Mouse (Mus musculus): Measurements from ENCODE around the gene Tbk1.

Tbk1 gene

DNA sequence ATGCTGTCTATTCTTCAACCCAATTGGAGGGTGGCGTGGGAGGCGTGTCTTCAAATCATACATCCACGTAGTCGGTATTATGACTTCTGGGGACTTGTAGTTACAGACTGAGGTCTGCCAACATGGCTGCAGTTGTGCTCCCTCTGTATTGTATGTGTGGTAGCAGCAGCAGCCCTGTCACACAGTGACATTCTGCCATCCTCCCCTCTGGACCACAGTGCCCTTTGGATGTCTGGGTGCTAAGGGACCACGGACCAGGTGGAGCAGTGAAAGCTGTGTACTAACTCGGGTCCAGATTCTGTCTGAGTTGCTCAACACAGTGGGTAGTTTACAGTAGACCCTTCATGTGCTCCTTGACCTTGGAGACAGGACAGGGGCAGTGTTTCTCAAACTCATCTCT lies 43.0 kb downstream of the Tbk1 start:
- DNase-seq (ENCODE audit: extremely low spot score, low spot score): no peak

DNA sequence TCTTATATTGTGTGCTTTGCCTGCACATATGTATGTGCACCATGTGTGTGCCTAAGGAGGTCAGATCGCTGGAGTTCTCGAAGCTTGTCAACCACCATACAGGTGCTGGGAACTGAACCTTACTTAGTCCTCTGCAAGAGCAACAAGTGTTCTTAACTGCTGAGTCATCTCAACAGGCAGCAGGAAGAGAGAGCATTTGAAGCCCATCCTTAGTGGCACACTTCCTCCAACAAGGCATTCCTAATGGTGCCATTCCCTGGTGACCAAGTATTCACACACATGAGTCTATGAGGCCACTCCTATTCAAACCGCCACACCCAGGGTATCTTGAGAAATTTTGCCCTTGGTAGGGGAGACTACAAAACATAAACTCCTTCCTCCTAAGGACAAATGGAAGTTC lies 44.4 kb downstream of the Tbk1 start:
- DNase-seq (ENCODE audit: extremely low spot score, low spot score): no peak

DNA sequence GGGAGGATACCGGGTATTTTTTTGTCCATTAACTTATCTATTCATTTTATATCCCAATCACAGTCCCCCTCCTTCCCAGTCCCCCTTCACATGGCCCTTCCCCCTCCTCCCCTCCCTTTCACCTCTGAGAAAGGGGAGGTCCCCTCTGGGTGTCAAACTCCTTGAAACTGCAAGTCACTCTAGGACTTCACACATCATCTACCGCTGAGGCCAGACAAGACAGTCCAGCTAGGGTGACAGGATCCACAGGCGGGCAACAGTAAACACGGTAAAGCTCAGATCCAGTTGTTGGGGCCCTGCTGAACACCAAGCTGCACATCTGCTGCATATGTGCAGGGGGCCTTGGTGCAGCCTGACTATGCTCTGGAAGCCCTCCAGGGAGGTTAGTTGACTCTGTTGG lies 51.6 kb downstream of the Tbk1 start:
- no peak for DNase-seq (ENCODE audit: extremely low spot score, low spot score)

DNA sequence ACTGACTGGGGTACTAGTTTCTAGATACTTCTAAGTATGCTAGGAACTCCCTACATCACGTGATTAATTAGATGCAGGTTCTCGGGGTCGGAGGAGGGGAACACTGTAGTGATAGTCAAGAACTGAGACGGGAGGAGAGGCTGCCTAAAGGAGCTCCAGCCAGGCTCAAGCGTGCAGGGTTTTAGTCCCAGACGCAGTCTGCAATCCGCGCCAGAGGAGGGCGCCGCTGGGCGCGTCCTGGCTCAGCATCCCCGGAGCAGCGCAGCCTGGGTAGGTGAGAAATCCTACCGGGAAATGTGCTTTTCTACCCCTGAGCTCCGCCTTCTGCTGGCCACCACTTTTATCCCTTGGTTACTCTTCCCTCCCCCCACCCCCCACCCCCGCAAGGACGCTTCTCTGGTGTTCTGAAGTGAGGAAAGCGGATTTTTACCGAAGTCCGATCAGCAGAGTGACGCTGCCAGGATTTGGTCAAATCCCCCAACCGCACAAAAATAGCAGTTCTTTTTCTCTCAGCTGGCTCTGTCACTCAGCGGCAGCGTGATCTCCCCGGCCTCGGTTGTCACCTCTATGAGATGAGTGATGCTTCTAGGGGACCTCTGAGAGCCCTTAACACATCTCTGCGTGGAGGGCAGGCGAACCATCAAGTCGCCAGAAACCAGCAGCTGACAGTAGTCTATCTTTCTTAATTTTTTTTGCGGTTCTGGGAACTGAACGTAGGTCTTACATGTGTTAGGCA lies 53.3 kb downstream of the Tbk1 start:
- DNase-seq (ENCODE audit: extremely low spot score, low spot score): peak; percentile 67

DNA sequence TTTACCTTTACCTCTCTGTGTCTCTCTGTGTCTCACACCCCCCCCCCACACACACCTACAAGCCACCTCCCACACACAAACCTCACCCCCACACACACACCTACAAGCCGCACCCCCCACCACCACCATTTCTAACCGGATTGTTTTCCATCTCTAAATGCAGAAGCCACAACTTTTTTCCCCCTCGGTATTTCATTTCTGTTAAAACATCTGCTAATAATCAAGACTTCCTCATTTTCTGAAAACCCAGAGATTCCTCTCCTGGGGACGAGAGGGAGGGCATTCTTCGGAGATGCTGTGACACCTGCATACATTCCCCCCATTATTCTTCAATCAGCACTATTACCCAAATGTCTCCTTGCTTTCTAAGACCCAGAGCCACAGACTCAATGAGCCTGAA lies 55.0 kb downstream of the Tbk1 start:
- no peak for DNase-seq (ENCODE audit: extremely low spot score, low spot score)

DNA sequence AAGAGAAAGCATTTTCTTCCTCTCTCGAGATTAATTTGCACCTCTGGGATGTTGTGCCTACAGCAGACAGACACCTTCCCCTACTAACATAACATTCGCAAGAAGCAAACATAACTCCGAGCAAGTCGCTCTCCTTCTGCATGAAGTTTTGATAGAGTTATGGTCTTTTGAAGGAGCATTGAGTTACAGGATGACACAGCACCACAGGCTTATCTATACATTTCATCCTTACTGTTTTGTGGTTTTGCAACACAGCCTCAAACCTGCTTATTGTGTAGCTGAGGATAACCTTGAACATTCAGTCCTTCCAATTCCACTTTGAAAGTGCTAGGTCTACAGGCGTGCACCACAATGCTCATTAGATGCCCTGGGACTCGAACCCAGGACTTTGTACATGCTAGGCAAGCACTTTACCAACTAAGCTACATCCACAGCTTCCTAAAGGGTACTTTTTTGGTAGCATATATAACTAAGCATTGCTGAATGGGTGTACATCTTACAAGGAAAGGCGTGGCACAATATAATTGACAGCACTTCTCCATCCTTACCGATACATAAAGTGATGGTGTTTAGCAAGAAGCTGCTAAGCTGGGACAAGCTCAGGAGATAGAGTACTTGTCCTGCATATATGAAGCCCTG lies 56.1 kb downstream of the Tbk1 start:
- no peak for DNase-seq (ENCODE audit: extremely low spot score, low spot score)

DNA sequence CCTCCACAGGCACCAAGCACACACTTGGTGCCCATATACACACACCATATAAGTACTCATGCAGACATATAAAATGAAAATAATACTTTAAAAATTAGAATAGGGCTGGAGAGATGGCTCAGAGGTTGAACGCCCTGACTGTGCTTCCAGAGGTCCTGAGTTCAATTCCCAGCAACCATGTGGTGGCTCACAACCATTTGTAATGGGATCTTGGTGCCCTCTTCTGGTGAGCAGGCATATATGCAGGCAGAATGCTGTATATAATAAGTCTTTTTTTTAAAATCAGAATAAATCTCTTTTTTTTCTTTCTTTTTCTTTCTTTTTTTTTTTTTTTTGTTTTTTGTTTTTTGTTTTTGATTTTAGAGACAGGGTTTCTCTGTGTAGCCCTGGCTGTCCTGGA lies 57.3 kb downstream of the Tbk1 start:
- DNase-seq (ENCODE audit: extremely low spot score, low spot score): no peak

DNA sequence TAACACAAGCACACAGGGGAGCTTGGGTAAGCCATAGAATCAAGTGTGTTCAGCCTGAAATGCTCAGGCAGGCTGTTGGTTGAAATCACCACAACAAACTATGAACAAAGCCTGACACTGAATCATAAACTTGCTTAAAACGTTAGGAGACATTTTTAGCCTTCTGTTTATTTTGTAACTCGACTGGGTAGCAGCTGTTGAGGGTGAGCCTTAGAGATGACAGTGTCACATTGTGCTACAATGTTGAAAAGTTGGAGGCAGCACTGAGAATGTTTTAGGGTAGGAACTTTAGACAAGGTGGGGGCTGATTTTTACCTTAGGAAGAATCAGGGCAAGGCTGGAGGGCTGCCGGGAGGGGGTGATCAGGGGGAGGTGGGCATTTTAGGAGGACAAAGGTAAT lies 58.1 kb downstream of the Tbk1 start:
- DNase-seq (ENCODE audit: extremely low spot score, low spot score): no peak

DNA sequence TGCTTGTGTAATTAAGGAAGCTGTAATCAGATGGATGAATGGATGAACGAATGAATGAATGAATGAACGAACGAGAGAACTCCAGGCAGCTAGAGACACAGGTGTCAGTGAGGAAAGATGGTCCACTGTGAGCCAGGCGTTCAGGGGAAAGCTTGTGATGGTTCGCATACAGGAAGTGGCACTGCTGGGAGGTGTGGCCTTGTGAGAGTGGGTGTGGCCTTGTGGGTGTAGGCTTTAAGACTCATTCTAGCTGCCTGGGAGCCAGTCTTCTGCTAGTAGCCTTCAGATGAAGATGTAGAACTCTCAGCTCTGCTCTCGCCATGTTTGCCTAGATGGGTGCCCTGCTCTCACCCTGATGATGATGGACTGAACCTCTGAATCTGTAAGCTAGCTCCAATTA lies 59.5 kb downstream of the Tbk1 start:
- DNase-seq (ENCODE audit: extremely low spot score, low spot score): no peak

DNA sequence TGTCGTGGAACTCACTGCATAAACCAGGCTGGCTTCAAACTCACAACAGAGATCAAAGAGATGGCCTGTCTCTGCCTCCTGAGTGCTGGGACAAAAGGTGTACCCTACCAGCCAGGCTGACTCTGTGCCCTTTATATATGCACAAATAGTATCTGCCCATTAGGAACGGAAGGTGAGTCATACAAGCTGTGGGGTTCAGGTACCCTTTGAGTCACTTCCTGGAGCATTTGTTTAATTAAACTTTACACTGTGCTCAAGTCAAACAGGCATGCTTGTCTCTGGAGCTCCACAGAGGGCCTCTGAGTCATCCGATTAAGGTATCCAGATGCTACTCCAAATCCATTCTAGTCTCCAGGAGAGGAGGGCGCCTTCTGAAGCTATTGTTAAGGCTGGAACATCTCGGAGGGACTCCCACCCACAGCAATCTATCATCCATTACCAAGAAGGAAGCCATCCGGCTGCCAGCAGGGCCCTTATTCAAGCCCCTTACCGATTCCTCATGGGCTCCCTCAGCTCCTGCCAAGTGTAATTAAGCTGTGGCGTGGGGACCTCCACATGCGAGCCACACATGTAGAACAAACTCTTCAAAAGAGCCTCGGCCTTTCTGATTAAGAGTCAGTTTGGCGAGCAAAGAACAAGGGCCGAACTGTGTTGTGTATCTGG lies 65.5 kb downstream of the Tbk1 start:
- DNase-seq (ENCODE audit: extremely low spot score, low spot score): no peak

DNA sequence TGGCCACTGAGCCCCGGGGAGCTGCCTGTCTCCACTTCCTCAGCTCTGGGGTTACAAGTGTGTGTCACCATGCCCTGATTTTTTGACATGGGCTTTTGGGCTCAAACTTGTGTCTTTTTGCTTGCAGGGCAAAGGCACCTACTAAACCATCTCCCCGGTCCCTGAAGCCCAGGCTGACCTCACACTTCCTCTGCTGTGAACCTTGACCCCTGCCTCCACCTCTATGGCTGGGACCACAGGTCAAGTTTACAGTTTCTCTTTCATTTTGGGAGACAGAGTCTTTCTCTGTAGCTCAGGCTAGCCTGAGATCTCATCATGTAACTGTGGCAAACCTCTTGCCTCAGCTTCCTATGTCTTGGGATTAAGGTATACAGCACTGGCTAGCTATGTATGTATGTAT lies 66.9 kb downstream of the Tbk1 start:
- DNase-seq (ENCODE audit: extremely low spot score, low spot score): no peak

DNA sequence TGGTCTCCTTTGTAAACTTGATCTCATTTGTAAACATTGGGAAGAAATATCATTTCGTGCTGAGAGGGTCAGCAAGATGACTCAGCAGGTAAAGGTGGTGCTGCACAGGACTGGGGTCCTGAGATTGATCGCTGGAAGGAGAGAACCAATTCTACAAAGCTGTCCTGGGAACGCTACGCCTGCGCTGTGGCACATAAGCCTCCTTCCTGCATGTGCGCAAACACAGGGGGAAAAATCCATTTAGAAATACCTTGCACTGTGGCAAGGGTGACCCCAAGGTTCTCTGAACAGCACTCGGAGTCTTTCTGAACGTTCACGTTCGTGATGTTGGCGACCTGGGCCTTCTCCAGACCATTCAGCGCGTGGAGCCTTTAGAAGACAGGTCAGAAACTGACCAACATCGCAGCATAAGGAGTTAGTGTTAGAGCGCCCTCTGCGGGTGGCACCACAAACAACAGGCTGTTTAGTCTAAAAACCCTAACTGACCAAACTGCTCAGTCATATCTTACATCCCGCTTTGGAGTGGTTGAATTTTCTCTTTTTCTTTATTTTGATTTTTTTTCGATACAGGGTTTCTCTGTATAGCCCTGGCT lies 70.5 kb downstream of the Tbk1 start:
- DNase-seq (ENCODE audit: extremely low spot score, low spot score): peak; percentile 92

DNA sequence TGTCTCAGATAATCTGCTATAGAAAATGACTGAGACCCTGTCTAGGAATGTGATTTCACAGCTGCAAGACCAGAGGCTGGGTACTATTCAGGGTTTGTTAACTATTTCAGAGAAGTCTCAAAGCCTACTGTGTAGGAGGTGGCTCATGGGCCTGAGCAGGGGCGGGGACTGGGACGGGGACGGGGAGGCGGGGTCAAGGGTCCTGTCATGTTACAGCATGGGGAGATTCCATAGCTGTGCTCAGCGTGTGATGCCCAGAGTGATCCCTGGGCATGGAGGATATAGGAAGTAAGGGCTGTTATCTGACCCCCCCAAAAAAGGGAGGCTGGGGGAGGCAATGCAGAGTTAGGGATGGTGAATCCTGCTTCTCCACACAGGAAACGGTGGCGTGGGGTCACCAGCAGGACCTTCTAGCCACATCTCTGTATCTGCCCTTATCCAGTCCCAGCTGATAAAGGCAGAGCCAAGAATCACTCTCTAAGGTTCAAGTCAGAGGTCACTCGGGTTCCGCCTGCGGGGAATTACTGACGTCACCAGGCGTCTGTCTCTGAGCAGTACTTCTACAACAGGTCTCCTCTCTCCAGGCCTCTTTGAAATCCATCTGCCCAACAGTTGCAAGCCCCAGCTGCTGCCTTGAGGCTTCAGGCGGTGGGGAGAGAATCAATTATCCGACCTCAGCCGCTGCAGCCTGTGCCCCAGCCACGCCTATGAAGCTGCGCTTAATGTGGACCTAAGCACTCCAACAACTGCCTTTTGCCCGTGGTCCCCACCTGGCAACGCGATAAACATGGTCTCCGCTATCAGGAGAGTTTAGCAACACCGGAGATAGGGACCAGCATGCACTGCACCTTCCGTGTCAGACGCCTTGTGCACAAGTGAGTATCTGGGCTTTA lies 76.6 kb downstream of the Tbk1 start:
- peak; percentile 76 for DNase-seq (ENCODE audit: extremely low spot score, low spot score)

DNA sequence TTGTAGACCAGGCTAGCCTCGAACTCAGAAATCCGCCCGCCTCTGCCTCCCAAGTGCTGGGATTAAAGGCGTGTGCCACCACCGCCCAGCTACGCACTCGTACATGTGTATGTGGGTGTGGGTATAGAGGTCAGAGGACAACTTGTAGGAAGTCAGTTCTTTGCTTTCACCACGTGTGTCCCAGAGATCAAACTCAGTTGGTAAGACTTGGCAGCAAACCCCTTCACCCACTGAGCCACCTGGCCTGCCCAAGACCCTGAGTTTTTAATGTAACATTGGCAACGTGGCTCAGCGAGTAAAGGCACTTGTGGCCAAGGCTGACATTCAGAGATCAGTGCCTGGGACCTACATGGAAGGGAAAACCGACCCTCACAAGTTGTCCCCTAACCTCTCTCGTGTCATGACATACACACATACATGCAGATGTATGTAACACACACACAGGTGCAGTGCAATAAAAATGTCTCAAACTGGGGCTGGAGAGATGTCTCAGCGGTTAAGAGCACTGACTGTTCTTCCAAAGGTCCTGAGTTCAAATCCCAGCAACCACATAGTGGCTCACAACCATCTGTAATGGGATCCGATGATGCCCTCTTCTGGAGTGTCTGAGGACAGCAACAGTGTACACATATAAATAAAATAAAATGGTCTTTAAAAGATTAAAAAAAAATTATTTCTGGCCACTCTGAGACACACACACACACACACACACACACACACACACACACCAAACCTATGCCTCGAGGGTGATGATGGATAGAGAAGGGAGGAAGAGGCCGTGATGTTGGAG lies 78.6 kb downstream of the Tbk1 start:
- DNase-seq (ENCODE audit: extremely low spot score, low spot score): no peak

DNA sequence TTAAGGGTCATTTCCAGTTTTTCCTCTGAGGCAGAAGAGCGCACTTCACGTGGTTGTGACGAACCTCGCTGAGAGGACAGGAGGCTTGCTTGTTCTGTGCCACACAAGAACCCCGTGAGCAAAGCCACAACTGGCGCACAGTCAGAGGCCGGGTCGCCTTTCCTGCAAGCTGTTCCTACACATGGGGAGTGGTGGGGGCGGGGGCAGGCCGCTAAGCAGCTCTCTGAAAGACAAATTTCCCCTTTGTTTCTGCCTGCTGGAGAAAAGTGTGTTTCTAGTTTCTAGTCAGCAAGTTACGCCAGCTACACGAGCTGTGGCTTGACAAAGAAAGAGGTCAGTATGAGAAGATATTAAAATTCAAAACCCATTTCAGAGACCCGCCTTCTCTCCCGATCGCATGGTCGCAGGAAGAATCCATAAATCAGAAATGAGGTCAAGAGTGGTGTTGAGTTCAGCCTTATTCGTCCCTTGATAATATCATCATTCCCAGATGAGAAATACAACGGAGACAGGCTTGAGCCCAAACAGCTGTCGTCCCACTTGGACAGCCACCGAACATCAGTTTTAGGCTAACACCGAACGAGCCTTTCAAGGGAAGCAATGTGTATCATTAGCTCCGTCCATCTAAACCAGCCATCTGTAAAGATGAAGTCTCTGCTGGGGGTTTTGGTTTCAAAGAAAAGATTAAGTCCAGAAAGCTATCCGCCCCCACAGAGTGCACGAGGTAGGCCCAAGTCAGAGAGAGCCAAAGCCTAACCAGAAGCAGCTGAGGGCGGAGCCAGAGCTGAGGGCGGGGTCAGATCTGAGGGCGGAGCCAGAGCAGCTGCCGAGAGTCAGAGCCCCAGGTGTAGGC lies 79.6 kb downstream of the Tbk1 start:
- DNase-seq (ENCODE audit: extremely low spot score, low spot score): peak; percentile 61

DNA sequence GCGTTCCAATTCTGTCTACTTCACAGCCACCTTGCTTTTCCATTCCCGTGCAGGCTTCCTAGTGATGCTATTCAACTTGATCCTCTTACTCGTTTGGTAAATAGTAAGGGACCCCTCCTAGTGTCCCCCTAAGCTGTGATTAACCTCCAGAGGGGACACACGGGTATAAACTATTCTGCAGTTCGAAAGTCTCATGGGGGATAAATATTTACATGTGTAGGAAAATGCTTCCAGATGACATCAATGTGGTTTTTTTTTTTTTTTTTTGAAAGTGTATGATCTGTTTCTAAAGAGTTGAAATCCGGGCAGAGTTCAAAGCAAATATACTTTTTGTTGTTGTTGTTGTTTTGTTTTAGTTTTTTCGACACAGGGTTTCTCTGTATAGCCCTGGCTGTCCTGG lies 80.7 kb downstream of the Tbk1 start:
- DNase-seq (ENCODE audit: extremely low spot score, low spot score): peak; percentile 39

DNA sequence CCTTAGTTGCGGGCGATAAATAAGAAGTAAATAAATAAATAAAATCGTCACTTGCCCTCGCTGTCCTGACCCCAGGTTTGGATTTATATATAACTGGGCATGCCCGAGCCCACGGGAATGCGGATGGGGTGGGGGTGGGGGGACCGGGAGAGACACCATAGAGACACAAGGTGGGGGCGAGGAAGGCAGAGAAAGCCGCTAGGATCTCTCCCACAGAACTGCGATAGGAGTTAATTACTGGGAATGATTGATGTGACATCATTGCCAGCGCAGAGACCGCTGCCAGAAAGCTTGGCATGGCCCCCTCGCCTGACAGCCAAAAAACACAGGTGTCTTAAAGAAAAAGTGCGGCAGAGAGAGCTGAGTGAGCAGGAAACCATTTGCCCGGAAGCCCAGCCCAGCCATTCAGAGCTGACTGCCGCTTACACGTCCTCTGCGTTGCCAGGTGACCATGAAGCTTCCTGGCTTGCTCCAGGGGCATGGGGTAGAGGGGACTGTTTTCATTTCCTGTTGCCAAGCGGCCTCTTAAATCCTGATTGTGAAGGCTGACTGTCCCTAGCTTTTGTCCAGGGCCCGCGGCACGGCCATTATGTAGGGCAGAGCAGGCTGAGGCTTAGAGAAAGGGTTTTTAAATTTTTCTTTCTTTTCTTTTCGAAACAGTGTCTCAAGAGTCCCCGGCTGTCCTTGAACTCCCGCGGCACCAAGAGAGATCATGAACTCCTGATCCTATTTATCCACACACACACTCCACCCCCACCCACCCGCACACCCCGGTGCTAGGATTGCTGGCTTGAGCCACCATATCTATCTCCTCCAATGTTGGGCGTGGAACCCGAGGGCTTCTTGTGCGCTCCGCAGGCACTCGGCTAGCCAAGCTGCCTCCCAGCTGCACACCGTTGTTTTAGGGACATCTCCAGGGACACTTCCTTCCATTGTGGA lies 81.3 kb downstream of the Tbk1 start:
- DNase-seq (ENCODE audit: extremely low spot score, low spot score): peak; percentile 63

DNA sequence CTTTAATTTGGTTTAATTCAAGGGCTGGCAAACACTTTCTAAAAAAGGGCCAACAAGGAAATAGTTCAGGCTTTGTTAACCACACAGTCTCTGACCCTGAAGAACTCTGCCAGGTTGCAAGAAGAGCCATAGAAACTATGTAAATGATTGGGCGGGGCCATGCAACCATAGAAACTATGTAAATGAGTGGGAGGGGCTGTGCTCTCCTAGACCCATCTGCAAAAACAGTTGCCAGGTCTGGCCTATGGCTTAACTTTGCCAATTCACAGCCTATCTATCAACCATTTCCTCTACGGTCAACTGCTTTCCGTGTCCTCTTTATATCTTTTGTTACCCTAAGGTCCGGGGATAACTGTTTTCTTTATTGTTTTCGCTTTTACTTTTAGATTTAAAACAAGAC lies 85.4 kb downstream of the Tbk1 start:
- DNase-seq (ENCODE audit: extremely low spot score, low spot score): no peak

DNA sequence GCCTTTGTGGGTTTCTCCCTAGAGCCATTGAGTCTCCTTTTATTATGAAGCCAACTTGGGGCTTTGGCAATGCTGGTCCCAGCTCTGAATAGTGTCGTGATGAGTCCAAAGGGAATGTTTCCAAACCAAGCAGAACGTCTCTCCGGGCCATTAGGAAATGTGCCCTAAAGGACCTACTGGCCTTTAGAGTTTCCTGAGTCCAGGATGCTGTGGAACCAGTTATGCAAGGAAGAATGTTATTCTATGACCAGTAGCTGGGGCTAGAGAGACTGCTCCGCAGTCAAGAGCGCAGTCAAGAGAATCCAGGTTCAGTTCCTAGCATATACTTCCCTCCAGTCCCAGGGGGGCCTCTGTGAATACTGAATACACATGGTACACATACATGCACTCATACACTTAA lies 86.6 kb downstream of the Tbk1 start:
- DNase-seq (ENCODE audit: extremely low spot score, low spot score): no peak

Data from neural tube, embryonic 10.5 days (tissue).